Mouse (Mus musculus) CD4-positive helper T cell, adult 2 months (primary cell): Measurements from ENCODE around the gene Fam219b.

Experiments
- DNase-seq: peaks from one replicate; pipeline ENCODE4 v3.0.0-alpha.2; 2012; ENCODE audit warnings: low read depth, missing footprints, low spot score

Gene Fam219b

DNA sequence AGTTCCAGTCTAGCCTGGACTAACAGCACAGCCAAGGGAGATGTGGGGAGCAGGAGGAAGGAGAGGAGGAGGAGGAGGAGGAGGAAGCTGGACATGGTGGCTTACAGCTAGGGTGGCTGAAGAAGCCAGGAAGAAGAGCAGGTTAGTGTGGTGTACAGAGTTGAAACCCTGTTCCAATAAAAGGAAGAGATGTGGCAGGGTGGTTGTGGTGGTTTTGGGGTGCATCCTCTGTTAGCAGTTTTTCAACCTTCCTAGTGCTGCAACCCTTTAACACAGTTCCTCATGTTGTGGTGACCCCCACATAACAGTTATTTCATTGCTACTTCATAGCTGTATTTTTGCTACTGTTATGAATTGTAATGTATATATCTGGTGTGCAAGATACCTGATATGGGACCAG, 12.9 kb upstream of the Fam219b start:
- DNase-seq, result peak; percentile 44

DNA sequence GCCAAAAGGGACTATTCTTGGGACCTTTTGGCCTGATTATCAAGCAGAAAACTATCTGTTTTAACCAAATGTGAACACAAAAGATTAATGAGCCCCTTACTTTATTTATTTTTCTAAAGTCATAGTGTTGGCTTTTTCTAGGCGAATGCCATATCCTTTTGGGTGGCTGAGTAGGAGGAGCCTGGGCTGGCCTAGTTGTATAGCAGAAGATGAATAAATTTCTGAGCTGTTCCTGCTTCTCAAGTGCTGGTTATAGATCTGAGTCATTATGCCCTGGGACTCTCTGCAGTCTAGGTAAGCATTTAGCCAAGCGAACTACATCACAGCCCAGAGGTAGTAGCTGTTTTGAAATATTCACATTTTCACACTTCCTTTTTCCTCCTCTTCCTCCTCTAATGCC, 11.8 kb upstream of the Fam219b start:
- DNase-seq, result no peak

DNA sequence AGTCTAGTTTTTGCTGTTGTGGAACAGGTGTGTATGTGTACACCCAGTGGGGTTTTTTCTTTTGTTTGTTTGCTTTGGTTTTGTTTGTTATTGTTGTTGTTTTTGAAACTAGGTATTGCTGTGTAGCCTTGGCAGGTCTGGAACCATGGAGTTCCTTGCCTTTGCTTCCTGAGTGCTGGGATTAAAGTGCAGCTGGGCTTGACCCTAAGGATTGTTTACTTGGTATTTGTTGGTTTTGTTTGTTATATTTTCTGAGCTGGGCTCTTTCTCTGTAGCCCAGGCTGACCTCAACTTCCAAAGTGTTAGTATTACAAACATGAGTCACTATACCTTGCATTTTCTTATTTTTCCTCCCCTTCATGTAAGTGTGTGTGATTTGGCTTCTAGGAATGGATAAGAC, 10.9 kb upstream of the Fam219b start:
- no peak for DNase-seq

DNA sequence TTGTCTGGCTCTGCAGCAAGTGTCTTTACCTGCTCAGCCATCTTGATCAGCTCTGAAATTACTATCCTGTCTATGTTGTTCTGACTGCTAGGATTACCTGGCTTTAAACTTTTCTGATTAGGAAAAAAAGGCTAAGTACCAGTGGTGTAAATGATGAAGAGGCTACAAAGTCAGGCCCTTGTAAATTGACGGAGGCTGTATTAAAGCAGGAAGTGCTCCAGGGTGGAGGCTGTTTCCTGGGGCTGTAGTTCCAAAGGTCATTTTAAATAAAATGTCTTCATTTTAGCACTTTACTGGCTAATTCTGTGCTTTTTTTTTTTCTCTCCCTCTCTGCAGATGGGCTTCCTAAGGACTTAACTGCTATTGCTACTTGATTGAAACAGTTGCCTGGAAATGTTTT, 5.4 kb upstream of the Fam219b start:
- no peak for DNase-seq

DNA sequence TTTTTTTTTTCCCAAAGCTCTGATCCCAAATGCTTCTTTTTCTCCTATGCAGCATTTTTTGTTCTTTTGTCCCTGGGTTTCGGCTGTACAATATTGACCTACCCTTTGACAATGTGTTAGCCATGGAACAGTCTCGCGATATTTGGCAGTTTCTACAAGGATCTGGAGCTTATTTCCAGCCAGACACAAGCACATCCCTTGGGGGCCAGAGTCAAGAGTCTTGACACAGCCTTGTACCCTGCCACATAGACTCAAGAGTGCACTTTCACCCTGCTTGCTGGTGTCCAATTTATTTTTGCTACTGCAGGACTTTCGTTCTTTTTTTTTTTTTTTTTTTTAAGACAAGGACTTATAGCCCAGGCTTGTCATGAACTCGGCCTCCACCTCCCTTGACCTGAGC, 966 bp upstream of the Fam219b start:
- DNase-seq, result no peak

DNA sequence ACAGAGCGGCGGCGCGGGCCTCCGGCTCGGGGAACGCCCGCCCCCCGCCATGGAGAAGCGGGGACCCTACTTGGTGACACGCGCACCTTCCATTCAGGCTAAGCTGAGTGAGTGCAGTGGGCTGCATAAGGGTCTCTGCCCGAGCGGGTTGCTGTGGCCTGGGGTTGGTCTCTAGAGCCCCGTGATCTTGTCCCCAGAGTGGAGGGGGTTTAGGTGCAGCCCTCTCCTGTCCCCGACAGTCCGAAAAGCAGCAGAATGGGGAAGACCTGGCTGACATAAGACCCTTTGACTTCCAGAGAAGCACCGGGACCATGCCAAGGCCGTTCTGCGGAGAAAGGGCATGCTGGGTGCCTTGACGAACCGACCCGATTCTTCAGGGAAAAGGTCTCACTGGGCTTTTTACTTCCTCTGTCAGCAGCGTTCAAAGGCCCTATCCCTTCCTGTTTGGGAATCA, 427 bp downstream of the Fam219b start:
- no peak for DNase-seq

DNA sequence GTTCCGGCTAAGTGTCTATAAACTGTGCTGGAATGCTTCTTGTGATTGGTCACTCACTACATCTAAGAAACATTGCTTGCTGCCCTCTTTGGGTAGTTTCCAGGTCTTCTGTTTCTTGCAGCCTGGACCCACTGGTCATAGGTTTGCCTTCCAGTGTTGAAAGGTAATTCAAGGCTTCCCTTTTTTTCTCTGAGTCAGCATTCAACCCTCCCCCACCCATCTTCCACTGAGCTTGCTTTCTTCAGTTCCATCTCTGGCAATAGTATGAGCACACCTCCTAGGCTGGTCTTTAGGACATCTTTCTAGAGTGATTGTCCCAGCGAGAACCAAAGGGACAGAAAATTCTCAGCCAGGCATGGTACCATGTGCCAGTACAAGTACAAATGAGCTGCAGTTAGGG, 2.2 kb downstream of the Fam219b start:
- no peak for DNase-seq

DNA sequence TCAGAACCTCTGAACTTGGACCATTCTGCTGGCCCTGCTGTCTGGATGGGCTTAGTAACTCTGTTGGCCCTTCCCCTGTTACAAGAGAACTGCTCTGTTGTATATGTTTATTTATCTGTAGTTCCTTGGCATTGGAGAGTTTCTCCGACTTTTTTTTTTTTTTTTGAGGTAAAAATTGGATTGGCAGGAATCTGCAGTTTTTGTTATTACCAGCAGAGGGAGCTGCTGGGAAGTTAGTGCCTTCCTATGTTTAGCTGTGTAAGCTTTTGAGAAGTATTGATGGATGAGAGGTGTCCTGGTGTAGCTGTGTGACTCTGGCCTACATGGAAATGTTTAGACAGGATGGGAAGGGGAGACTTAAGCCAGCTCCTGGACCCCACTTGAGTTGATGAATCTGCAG, 4.0 kb downstream of the Fam219b start:
- peak; percentile 64 for DNase-seq

DNA sequence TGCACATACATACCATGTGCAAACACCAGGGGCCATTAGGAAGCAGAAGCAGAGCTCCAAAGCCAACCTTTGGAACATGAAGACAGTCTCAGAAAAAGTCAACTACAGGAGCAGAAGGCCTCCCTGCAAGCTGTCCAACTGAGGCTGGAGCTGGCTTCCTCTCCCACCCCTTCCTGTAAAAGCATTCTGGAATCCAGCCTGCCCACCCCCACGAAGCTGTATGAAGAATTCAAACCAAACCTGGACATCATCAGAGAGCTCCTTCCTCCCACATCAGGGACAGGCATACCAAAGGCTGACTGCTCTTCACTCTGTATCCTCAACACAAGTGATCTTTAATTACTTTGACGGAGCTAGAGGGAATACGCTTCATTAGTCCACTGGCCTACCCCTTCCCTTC, 6.6 kb downstream of the Fam219b start:
- no peak for DNase-seq

DNA sequence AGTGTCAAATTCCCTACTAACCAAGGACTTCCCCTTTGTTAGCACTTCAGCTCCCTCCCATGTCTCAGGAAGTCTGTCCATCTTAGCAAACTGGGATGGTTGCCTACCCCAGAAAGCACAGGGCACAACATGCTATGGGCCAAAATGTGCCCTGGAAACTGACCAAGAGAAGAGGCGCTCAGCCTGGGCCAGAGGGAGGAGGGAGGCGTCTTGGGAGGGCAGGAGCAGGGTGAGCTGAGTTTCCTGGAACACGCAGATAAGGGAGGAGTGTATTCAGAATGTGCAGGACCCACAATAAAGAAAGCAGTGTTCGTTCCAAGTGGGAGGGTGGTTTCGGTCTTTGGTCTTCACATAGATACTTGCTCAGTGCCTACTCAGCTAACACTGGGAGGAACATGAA, 10.0 kb downstream of the Fam219b start:
- DNase-seq, result no peak

DNA sequence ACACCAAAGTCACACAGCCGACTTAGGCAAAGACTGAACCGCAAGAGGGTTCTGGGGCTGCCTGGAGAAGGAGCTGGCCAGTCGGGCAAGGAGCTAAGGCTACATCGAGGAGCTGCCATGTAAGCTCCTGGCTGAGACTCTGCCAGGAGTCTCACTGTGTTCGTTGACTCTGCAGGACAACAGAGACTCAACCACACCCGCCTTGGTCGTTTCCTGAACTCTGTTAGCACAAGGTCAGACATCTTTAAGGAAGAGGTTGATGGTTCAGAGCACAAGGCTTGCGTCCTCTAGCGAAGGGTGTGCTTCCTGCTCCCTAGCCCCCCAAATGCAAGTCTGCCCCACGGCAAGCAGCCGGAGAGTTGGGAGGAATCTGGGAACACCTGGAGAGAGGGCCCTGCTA, 10.5 kb downstream of the Fam219b start:
- no peak for DNase-seq

DNA sequence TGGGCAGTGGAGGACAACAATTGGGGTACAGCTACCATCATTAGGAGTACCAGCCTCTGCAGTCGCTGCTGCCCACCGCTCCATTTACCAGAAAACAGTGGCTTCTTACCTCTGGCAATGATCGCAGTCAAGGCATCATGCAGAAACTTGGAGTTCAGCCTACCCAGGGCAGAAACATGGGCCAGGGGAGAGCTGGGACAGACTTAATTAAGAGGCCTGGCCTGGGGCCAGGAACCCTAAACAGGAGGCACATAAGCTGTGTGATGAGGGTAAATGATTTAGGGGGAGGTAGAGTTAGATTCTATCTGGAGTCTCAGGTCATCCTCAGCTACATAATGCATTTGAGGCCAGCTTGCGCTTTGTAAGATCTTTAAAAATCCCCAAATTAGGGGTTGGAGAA, 11.9 kb downstream of the Fam219b start:
- DNase-seq, result no peak

DNA sequence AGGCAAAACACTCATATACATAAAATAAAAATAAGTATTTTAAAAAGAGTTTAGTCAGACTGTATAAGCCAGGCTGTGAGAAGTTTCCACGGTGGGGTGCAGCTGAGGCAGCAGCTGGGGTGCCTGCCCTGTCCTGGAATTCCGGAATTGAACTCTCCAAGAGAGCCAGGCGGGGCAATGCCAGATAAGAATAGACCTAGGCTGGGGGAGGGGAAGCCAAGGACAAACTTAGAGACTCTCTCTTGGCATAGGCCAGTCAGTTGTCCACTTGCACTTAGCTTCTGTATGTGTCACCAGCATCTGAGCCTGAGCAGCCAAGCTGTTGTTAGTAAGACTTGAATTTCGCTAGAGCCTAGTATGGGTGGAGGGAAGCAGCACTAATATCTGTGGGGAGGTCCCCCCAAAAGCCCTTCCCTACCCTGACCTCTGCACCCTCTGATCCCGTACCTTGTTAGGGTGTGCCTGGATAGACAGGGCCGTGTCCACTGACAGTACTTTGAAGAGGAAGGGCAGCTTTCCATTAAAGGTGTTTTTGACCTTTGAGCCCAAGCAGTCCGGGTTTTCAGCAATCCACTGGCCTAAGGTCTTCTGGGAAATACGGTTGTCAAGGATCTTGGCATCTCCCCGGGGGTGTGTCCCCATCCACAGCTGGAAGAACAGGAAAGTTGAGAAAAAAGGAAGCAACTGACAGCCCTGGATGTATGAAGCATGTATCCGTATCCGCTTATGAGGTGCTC, 13.0 kb downstream of the Fam219b start:
- DNase-seq, result no peak

DNA sequence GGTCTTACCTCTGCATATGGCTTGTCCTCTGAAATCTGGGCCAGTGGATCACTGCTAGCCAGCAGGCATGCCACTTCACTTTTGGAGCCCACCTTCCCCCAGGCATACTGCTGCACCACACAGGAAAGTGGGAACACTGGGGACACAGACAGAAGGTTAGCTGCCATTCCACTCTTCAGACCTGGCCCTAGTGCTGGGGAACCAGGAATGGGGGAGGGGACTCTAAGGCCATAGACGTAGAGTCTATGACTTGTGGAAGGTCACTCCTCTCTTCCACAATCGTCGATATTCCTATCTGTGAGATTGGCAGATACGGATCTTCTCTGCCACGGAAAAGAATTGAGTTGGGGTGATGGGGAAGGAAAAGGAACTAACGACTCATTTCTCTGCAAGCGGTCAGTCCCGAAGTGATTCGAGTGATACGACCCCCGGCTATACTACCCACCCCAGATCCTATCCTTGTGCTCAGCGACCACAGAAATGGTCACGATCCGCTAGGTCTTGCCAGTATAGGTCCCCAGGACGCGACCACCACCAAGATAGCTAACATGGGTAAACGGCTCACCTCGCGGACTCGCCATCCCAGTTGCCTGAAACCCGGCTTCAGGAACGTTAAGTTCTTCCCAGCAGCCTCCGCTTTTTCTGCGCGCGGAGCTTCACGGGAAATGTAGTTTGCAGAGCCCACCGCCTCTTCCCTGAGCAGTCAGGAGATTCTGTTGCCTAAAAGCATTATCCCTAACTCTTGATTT, 15.0 kb downstream of the Fam219b start, which contains the start of gene Mpi:
Gene Mpi (minus strand): TSS at position 625 of the 749 bp plus-strand sequence.
- DNase-seq, result peak; percentile 39

DNA sequence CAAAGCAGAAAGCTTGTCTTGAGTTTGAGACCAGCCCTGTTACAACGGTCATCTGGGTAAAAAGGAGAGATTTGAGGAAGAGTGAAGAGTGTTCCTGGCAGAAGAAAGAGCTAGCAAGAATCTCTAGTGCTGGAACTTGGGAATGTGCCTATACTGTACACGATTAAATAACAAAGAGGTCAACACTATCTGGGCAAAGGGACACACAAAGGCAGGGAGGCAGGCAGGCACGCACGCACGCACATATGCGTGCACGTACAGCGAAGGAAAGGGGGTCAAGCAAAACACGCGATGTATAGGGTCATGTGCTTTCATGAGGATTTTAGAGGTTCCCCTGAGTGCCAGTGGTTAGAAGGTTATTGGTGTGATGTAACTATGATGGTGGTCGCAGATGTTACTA, 15.8 kb downstream of the Fam219b start:
- DNase-seq, result no peak

DNA sequence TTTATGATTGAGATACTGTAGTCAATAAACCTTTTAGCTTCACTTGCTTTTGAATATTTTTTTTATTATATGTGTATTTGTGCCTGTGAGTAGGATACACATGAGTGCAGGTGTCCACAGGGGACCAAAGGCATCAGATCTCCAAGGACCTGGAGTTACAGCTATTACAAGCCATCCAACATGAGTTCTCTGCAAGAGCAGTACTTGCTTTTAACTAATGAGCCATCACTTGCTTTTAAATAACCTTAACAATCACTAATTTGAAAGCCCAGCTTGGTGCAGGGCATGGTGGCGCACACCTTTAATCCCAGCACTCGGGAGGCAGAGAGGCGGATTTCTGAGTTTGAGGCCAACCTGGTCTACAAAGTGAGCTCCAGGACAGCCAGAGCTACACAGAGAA, 17.4 kb downstream of the Fam219b start:
- DNase-seq, result no peak

DNA sequence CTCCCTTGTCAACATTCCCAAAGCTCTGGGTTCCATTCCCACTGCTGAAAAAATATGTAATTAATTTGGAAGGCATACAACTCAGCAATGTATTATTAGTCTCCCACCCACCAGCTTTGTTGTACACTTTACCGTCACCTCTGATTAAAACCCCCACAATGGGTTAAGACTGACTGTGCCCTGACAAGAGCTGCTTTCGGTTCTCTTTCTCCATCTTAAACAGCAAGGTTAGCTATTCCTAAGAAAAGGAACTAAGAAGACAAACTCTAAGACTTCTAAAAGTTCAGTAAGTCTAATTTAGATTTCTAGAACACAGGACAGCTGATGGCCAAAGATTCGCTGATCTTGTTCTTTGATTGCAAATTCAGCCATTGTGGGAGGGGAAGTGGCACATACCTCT, 19.9 kb downstream of the Fam219b start:
- DNase-seq, result no peak

DNA sequence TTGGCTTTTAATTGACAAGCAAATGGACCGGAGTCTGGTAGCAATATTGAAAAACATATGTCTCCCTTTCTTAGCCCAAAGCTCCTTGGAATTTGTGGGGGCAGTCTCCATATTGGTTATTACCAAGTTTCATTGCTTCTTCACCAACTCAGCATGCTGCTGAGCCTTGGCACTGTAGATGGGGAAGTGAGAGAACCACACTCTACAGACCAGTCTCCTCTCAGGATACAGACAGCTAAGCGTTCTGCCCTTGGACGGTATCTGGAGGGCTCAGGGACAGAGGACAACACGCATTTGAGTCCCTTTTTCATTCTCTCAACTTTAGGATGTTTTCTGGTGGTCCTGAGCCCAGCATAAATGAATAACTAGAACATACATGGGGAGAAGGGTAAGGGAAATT, 21.3 kb downstream of the Fam219b start:
- DNase-seq, result no peak

DNA sequence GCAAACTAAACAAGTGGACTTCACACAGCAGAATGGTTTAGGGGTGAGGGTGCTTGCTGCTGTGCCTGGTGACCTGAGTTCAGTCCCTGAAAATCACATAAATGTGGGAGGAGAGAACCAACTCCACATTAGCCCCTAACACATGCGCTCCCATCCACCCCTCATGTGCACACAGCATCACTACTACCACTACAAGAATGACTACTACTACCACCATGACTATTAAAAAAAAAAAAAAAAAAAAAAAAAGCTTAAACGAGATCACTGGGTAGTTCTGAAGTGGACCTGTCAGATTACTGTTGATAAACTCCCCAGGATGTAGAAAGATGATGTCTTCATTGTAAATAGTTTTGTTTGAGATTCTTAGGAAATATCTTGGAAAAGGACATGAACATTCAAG, 22.2 kb downstream of the Fam219b start:
- no peak for DNase-seq

DNA sequence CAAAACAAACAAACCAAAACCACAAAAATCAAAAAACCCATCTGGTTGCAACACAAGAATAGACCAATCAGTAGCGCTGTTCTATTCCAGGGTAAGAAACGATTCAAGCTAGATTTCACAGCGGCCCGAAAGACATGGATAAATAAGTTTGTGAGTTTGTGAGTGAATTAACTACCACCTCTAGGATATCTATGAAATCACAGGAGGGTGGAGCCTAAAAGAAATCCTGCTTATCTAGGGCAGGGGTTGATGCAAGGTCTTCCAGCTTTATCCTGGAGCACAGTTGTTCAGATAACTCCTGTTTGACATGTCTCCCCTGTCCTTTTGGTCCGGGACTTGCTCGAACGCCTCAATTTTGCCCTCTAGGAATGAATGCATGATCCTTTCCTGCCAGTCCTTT, 22.9 kb downstream of the Fam219b start:
- DNase-seq, result no peak

DNA sequence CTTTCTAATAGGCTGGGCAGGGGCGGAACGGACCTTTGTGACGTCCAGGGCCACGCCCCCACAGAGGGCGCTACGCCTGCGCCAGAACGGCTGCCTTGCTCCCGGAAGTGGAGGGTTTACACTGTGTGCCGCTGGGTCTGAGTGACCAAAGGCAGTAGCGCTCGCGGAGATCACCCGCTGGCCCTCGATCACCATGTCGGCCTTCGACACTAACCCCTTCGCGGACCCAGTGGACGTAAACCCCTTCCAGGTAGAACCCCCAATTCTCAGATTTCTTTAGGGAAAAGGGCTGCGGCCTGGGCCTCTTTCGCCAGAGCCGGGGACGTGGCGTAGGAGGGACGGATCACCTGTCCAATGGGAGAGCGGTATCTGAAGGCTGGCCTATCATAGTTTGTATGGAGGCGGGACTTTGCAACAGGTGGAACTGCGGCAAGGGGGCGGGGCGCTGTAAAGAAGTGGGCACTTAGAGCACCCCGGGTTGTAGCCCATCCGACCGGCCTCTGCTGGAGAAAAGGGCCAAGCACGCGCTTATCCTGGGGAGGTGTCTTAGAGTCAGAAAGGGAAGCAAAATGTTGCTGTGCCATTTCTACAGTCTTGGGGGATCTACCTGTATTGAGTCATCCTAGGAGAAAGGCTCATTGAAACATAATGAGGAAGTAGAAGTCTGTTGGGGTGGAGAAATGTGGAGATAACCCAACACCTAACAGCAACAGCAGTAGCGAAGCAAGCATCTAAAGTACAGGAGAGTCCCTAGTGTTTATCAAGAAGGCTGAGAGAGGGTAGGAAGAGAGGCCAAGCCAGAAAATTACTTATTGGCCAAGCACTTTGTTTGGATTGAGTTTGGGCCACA, 23.8 kb downstream of the Fam219b start, which contains the start of gene Scamp2:
Gene Scamp2 (plus strand): TSS at position 83 of the 850 bp plus-strand sequence.
- peak; percentile 93 for DNase-seq

DNA sequence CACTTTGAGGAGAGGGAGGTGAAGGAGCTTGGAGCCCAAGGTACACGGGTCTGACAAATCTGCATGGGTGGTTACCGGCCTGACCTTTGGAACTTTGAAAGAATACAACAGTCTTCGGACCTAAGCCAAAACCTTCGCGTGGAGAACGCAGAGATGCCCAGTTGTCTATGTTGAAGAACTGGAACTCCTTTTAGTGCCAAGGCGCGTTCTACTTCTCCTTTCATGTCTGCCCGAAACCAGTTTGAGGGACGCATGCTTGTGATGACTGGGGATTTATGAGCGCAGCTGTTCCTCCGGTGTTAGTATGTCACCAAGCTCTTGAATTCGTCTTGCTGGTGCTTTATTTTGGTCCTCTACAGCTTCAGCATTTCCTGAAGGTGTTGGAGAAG, 24.4 kb downstream of the Fam219b start:
- no peak for DNase-seq
